Mouse (Mus musculus) heart, embryonic 14.5 days (tissue): Measurements from ENCODE around the gene Eci1. TPM values are rescaled to one million over a fixed set of nuclear protein-coding genes. Genes with fewer than 3 reads are reported as not detected.

Experiments used
- ATAC-seq: fragments of 200-750 bp; cut with Nextera tagmentation; 2 replicates; pipeline ENCODE4 v1.8.0; 2017; ENCODE audit warnings: low read depth, moderate TSS enrichment; ENCODE audit not compliant: insufficient number of reproducible peaks, insufficient read depth, low FRiP score
- H3K27ac ChIP-seq, 2 experiments: fragments of 200-500 bp in 1 of 2; fragments of 300-500 bp in 1 of 2; sonication (generic) in 1 of 2; replicated peaks in 1 of 2; 2 replicates each; pipeline ENCODE4 v1.5.1; 2012 to 2014; ENCODE audit warnings: low read depth in 2 of 2, low read length in 2 of 2, control low read depth in 1 of 2, mild to moderate bottlenecking in 1 of 2, mixed read lengths in 1 of 2; ENCODE audit not compliant: control insufficient read depth in 1 of 2, insufficient read depth in 1 of 2
- H3K27me3 ChIP-seq: fragments of 300-500 bp; sonication (generic); 2 replicates; pipeline ENCODE4 v1.6.1; 2014; ENCODE audit warnings: mild to moderate bottlenecking, low read length, control low read depth; ENCODE audit not compliant: control insufficient read depth, insufficient read depth
- H3K36me3 ChIP-seq: fragments of 300-500 bp; sonication (generic); 2 replicates; pipeline ENCODE4 v1.6.1; 2014; ENCODE audit warnings: mild to moderate bottlenecking, control low read depth, low read length, mixed read lengths; ENCODE audit not compliant: control insufficient read depth, insufficient read depth
- H3K4me1 ChIP-seq, 2 experiments: fragments of 200-500 bp in 1 of 2; fragments of 300-500 bp in 1 of 2; sonication (generic) in 1 of 2; 2 replicates each; pipeline ENCODE4 v1.6.1; 2012 to 2014; ENCODE audit warnings: low read length in 2 of 2, control low read depth in 1 of 2, mixed read lengths in 1 of 2; ENCODE audit not compliant: control insufficient read depth in 2 of 2, insufficient read depth in 2 of 2
- H3K4me2 ChIP-seq: fragments of 300-500 bp; sonication (generic); 2 replicates; pipeline ENCODE4 v1.6.1; 2014; ENCODE audit warnings: mild to moderate bottlenecking, low read length
- H3K4me3 ChIP-seq, 2 experiments: fragments of 200-500 bp in 1 of 2; fragments of 300-500 bp in 1 of 2; sonication (generic) in 1 of 2; 2 replicates each; pipeline ENCODE4 v1.5.1; 2012 to 2014; ENCODE audit warnings: low read length in 2 of 2, mild to moderate bottlenecking in 2 of 2, control low read depth in 1 of 2, low read depth in 1 of 2, moderate library complexity in 1 of 2; ENCODE audit not compliant: control insufficient read depth in 1 of 2, insufficient read depth in 1 of 2
- H3K9ac ChIP-seq: fragments of 300-500 bp; sonication (generic); 2 replicates; pipeline ENCODE4 v1.6.1; 2014; ENCODE audit warnings: mild to moderate bottlenecking, low read length
- H3K9me3 ChIP-seq: fragments of 300-500 bp; sonication (generic); 2 replicates; pipeline ENCODE4 v1.6.1; 2016; ENCODE audit warnings: low read length, control low read depth; ENCODE audit not compliant: control insufficient read depth
- WGBS: fragments of 180-500 bp; shearing (Covaris S2); extraction: QIAGEN DNeasy Blood & Tissue Kit; methylation state at CpG from one replicate; pipeline ENCODE4 v1.1.7; 2014; 5-methylcytosine and 5-hydroxymethylcytosine counted together
- polyA plus RNA-seq: library from polyadenylated mRNA; unstranded; fragments of >200 nt; fragmentation: Nextera tagmentation; extraction: Ambion mirVana; gene quantifications from 2 replicates; pipeline ENCODE4 v1.2.1, GENCODE M21; 2014

The Eci1 gene
- polyA plus RNA-seq, 1 experiment from 2014 or later = 294 TPM

DNA sequence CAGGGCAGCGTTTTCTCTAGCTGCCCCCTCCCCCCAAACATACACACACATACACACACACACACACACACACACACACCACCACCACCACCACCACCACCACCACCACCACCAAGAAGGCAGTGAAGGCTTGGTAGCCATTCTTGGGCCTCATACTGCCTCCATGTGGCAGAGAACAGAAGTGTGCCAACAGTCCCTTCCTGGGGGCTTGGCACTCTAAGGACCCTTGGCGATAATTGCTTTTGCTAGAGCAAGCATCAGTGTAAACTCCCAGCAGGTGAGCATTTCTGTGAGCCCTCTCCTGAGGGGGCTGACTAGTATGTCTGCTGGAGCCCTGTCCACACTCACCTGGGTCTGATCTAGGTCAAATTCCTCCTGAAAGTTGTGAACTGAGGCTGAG is 14.7 kb downstream of the Eci1 start:
- WGBS = 54% methylated on average over 2 of the region's 2 CpGs

DNA sequence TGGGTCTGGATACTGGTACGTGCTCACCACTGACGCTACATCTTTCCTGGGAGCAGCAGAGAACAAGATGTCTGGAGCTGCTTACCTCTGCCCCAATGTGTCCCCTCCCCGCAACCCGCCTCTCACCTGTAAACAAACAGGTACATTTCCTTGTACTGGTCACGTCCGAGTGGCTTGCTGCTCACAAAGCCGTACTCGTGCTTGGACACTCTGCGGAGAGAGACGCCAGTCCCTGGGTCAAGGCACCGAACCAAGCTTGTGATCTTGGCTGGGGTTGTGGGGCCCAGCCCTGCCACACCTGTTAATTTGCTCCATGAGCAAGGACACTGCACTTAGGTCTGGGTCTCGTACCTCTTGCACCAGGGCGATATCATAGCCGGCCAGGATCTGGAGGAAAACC is 15.7 kb downstream of the Eci1 start:
- no peak overlapping the region for H3K27ac ChIP-seq
- H3K4me1 ChIP-seq = no peaks in the 10 kb centered on the region
- no peaks in the 10 kb centered on the region for H3K9me3 ChIP-seq
- H3K36me3 ChIP-seq = peaks cover 84% of the 10 kb centered on the region
- no peak overlapping the region for H3K4me2 ChIP-seq
- no peak for ATAC-seq
- 86% methylated on average over 14 of the region's 14 CpGs for WGBS
- no peak overlapping the region for H3K4me3 ChIP-seq
- H3K27me3 ChIP-seq = no peaks in the 10 kb centered on the region
- no peak overlapping the region for H3K9ac ChIP-seq

More for the DNA sequence above, 14.7 kb downstream of the Eci1 start:
- ATAC-seq = no peak
- Histone ChIP-seq H3K27ac (no peak overlapping the region), H3K9ac (no peak overlapping the region), H3K4me1 (no peaks in the 10 kb centered on the region), H3K4me3 (no peak overlapping the region), H3K4me2 (no peak overlapping the region), H3K9me3 (no peaks in the 10 kb centered on the region), H3K27me3 (no peaks in the 10 kb centered on the region), H3K36me3 (peaks cover 83% of the 10 kb centered on the region)

GRCm38 (mm10) chr17:24442632-24443155 is 16.3 kb downstream of the Eci1 start, which contains the start of gene Dnase1l2:
Gene Dnase1l2 (minus strand): TSS chr17:24443105.
- 75% methylated on average over 7 of the region's 7 CpGs for WGBS
- H3K27ac ChIP-seq = no peak within 1 kb of the TSS
- H3K9me3 ChIP-seq = no peaks in the 10 kb centered on the region
- H3K4me1 ChIP-seq = no peaks in the 10 kb centered on the region
- no peak within 1 kb of the TSS for H3K4me3 ChIP-seq
- H3K9ac ChIP-seq = no peak within 1 kb of the TSS
- peaks cover 85% of the 10 kb centered on the region for H3K36me3 ChIP-seq
- no peaks in the 10 kb centered on the region for H3K27me3 ChIP-seq
- ATAC-seq = no peak
- no peak within 1 kb of the TSS for H3K4me2 ChIP-seq

GRCm38 (mm10) chr17:24443409-24443808 is 17.0 kb downstream of the Eci1 start:
- H3K9ac ChIP-seq = no peak overlapping the region
- ATAC-seq = no peak
- H3K27ac ChIP-seq = no peak overlapping the region
- H3K9me3 ChIP-seq = no peaks in the 10 kb centered on the region
- H3K4me2 ChIP-seq = no peak overlapping the region
- WGBS = 72% methylated on average over 4 of the region's 4 CpGs
- no peak overlapping the region for H3K4me3 ChIP-seq
- H3K27me3 ChIP-seq = no peaks in the 10 kb centered on the region
- no peaks in the 10 kb centered on the region for H3K4me1 ChIP-seq
- peaks cover 85% of the 10 kb centered on the region for H3K36me3 ChIP-seq

- H3K36me3 ChIP-seq = peaks cover 91% of the 10 kb centered on the region
- no peaks in the 10 kb centered on the region for H3K27me3 ChIP-seq
- no peak overlapping the region for H3K4me3 ChIP-seq
- H3K27ac ChIP-seq = no peak overlapping the region
- no peaks in the 10 kb centered on the region for H3K9me3 ChIP-seq
- H3K9ac ChIP-seq = no peak overlapping the region
- 93% methylated on average over 8 of the region's 8 CpGs for WGBS
- no peaks in the 10 kb centered on the region for H3K4me1 ChIP-seq
- no peak overlapping the region for H3K4me2 ChIP-seq
- no peak for ATAC-seq
These were observed 20.1 kb downstream of the Eci1 start for GRCm38 (mm10) chr17:24446590-24446989.

DNA sequence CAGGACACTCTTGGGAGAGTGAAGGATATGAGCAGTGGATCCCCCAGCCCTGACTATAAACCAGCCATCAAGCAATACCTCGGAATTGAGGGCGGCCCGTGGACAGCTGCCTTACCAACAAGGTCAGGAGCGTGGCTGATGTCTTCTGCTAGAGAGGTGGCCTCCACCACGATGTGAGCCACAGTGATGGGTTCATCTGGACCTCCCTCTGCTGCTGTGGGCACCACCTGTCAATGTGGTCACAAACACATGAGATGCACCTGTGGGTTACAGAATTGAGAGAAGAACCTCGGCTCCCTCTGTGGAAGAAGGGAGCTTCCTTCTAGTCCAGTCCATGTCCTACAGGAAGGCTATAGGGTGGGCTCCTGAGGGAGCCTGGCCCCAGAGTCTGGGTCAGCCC is 23.1 kb downstream of the Eci1 start:
- Histone ChIP-seq H3K9ac (no peak overlapping the region), H3K27me3 (no peaks in the 10 kb centered on the region), H3K4me1 (peaks cover 0 to 14% of the 10 kb centered on the region in 2 experiments; a peak in 2 of 4 replicates), H3K9me3 (no peaks in the 10 kb centered on the region), H3K36me3 (peaks cover 72% of the 10 kb centered on the region), H3K4me3 (no peak overlapping the region), H3K4me2 (no peak overlapping the region), H3K27ac (no peak overlapping the region)
- ATAC-seq = no peak
- WGBS = 93% methylated on average over 6 of the region's 6 CpGs

GRCm38 (mm10) chr17:24451220-24451619 is 24.8 kb downstream of the Eci1 start:
- H3K36me3 ChIP-seq = peaks cover 55% of the 10 kb centered on the region
- H3K9me3 ChIP-seq = no peaks in the 10 kb centered on the region
- no peak for ATAC-seq
- H3K27me3 ChIP-seq = no peaks in the 10 kb centered on the region
- no peak overlapping the region for H3K27ac ChIP-seq
- no peak overlapping the region for H3K4me2 ChIP-seq
- peaks cover 0 to 19% of the 10 kb centered on the region in 2 experiments; a peak in 2 of 4 replicates for H3K4me1 ChIP-seq
- WGBS = 95% methylated on average over 6 of the region's 6 CpGs
- H3K9ac ChIP-seq = no peak overlapping the region
- no peak overlapping the region for H3K4me3 ChIP-seq

DNA sequence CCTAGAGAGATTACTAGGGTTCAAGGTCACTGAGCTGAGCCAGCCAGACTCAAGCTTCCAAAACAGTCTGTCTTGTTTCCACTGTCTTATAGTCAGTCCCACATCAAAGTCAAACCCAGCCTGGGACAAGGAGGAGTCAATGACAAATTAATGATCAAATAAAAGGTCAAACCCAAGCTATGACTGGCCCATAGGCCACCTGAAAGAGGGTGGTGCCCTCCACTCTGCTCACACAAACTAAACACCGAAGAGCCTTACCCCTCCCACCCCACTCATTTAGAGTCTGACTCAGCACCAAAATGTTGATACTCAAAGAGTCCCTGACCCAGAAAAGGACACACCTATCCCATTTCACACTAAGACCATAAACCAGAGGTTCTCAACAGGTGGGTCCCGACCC is 26.9 kb downstream of the Eci1 start:
- no peaks in the 10 kb centered on the region for H3K27me3 ChIP-seq
- no peak overlapping the region for H3K9ac ChIP-seq
- no peaks in the 10 kb centered on the region for H3K9me3 ChIP-seq
- H3K4me3 ChIP-seq = no peak overlapping the region
- ATAC-seq = no peak
- H3K36me3 ChIP-seq = peaks cover 34% of the 10 kb centered on the region
- no peak overlapping the region for H3K27ac ChIP-seq
- H3K4me2 ChIP-seq = peak overlapping the region; percentile 66
- peaks cover 0 to 19% of the 10 kb centered on the region in 2 experiments; a peak in 2 of 4 replicates for H3K4me1 ChIP-seq
- WGBS = 86% methylated on average over 2 of the region's 2 CpGs
